Mouse (Mus musculus): Measurements from ENCODE around the gene Sh3bgrl3. TPM values are rescaled to one million over a fixed set of nuclear protein-coding genes. Genes with fewer than 3 reads are reported as not detected.

The Sh3bgrl3 gene
- polyA plus RNA-seq, 1 experiment: 703 TPM

DNA sequence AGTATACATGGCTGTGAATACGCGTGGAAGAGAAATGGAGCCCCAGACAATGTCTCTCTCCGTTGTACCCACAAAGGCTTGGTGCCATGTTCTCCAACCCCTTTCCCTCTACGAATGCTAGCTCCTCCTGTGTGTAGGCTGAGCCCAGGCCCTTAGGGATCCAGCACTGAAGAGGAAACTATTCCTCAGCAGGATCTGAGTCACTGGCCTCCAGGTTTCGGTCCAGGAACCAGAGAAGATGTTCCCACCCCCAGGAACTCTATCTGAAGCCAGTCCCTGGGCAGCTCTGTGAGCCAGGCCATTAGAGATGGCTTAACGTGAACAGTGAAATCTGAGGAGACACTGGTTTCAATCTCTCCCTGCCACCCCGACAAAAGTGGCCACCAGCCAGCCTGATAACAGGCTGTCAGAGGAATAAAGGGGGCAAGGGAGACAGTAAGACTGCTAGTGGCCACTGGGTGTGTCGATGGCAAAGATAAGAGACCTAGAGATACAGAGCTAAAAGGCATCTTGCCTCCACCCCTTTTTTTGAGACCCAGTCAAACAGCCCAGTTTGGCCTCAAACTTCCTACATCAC lies 4.0 kb upstream of the Sh3bgrl3 start:
- H3K4me1 ChIP-seq (ENCODE audit: control insufficient read depth, insufficient read depth, low read length): peaks cover 4% of the 10 kb centered on the region
- no peak for DNase-seq
- no peak for TF ChIP-seq POLR2A (IDR thresholded peaks at IDR 0.05; ENCODE audit: borderline replicate concordance, extremely low read depth, low read depth, low read length)
- 66% methylated on average over 8 of the region's 8 CpGs for WGBS
- H3K4me3 ChIP-seq (replicated peaks; ENCODE audit: extremely low read depth, low read depth, low read length): no peak overlapping the region

DNA sequence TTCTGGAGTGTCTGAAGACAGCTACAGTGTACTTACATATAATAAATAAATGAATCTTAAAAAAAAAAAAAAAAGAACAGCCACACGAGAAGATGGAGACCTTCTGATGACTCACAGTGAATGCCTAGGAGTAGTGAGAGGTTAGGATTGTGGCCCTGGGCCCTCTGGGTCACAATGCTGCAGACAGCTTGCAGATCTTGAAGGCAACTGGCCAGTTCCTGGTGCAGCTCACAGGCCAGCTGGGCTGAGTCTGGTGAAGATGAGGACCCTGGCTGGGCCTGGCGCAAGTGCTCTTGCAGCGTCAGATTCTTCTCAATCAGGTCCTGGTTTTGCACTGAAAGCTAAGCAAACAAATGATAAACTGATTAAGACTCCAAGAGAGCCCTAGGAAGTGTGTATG lies 3.5 kb upstream of the Sh3bgrl3 start:
- H3K4me1 ChIP-seq (ENCODE audit: control insufficient read depth, insufficient read depth, low read length): peaks cover 7% of the 10 kb centered on the region
- TF ChIP-seq CTCF (IDR thresholded peaks at IDR 0.05; ENCODE audit: insufficient read depth, low read length) (no peak), POLR2A (IDR thresholded peaks at IDR 0.05; ENCODE audit: borderline replicate concordance, extremely low read depth, low read depth, low read length) (no peak)
- DNase-seq: no peak
- WGBS: 66% methylated on average over 3 of the region's 3 CpGs
- H3K4me3 ChIP-seq (replicated peaks; ENCODE audit: extremely low read depth, low read depth, low read length): no peak overlapping the region

DNA sequence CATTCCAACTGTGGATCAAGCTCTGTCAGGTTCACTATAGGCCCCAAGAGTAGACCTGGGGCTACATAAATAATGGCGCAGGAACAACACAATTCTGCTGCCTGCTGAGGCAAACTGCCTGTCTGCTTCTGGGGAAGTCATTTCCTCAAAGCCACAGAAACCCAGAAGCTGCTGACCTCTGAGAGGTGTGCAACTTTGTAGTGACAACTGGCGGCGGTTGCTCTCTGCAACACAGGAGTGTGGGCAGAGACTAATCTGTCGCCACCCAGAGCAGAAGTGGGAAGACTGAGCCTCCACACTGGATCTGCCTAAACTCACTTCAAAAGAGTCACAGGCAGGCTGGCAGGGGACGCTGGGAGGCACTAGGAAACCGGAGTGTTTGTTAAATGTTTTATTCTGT lies 893 bp upstream of the Sh3bgrl3 start:
- Histone ChIP-seq H3K4me1 (ENCODE audit: control insufficient read depth, insufficient read depth, low read length) (peaks cover 8% of the 10 kb centered on the region), H3K4me3 (replicated peaks; ENCODE audit: extremely low read depth, low read depth, low read length) (peak overlapping the region; percentile 90)
- 11% methylated on average over 6 of the region's 6 CpGs for WGBS
- DNase-seq: no peak
- peak; percentile 31; the same call in 1 of the 2 replicates for TF ChIP-seq POLR2A (IDR thresholded peaks at IDR 0.05; ENCODE audit: borderline replicate concordance, extremely low read depth, low read depth, low read length)
- TF ChIP-seq CTCF (IDR thresholded peaks at IDR 0.05; ENCODE audit: insufficient read depth, low read length): no peak

DNA sequence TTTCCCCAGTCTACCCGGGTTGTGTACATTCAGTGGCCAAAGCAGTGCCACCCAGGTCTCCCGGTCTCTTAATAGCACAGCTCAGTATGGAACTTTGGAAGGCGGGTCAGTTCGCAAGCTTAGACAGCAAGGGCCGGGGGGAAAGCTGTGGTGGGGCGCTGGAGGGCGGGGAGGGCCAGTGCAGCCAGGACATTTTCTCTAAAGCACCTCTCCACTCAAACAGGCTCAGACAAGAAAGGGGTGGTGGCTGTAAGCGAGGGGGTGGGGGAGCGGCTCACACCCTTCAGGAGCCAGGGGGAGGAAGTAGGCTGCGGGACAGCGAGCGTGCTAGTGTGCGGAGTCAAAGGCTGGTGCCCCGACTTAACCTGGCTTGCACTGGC lies 384 bp upstream of the Sh3bgrl3 start:
- TF ChIP-seq POLR2A (IDR thresholded peaks at IDR 0.05; ENCODE audit: borderline replicate concordance, extremely low read depth, low read depth, low read length) (no peak; the same call in 1 of the 2 replicates), CTCF (IDR thresholded peaks at IDR 0.05; ENCODE audit: insufficient read depth, low read length) (no peak)
- peak overlapping the region; percentile 90 for H3K4me3 ChIP-seq (replicated peaks; ENCODE audit: extremely low read depth, low read depth, low read length)
- no peak for DNase-seq
- H3K4me1 ChIP-seq (ENCODE audit: control insufficient read depth, insufficient read depth, low read length): peaks cover 13% of the 10 kb centered on the region
- WGBS: 0% methylated on average over 14 of the region's 14 CpGs

DNA sequence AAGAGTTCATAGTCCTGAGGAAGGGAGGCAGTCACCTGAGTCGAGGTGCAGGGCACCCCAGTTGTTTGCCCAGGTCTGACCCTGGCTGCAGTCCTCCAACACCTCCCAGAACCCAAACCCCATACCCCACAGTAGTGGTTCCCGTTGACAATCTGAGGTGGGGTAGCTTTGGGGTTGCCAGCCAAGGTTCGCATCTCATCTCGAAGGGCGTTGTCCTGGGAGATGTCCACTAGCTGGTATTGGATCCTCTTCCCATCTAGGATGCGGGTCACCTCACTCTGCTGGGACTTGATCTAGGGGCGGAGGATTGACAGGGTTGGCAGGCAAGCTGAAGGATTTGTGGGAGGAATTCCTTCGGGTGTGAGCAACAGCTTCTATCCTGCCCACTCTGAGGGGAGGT lies 796 bp downstream of the Sh3bgrl3 start:
- TF ChIP-seq CTCF (IDR thresholded peaks at IDR 0.05; ENCODE audit: insufficient read depth, low read length): no peak
- peak overlapping the region; percentile 95 for H3K4me3 ChIP-seq (replicated peaks; ENCODE audit: extremely low read depth, low read depth, low read length)
- H3K4me1 ChIP-seq (ENCODE audit: control insufficient read depth, insufficient read depth, low read length): peaks cover 13% of the 10 kb centered on the region
- WGBS: 36% methylated on average over 8 of the region's 8 CpGs
- no peak for DNase-seq

DNA sequence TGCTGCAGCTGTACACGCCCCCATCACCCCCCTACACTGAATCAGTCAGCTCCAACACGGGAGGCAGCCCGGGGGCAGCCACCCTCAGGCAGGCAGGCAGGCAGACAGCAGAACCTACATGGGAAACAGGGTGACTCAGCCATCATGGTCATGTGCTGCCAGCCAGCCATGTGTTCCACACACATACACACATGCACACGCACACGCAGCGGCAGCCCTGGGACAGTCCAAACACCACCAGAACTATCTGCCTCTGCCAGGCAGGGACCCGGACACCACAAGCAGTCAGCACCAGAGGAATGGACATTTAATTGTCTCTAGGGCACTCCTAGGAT lies 1.5 kb downstream of the Sh3bgrl3 start:
- WGBS: 78% methylated on average over 7 of the region's 7 CpGs
- H3K4me3 ChIP-seq (replicated peaks; ENCODE audit: extremely low read depth, low read depth, low read length): no peak overlapping the region
- DNase-seq: no peak
- H3K4me1 ChIP-seq (ENCODE audit: control insufficient read depth, insufficient read depth, low read length): peaks cover 13% of the 10 kb centered on the region
- TF ChIP-seq POLR2A (IDR thresholded peaks at IDR 0.05; ENCODE audit: borderline replicate concordance, extremely low read depth, low read depth, low read length): 0 out of 2 replicates have a peak, but pooled peaks have one; percentile 3
- TF ChIP-seq CTCF (IDR thresholded peaks at IDR 0.05; ENCODE audit: insufficient read depth, low read length): no peak

DNA sequence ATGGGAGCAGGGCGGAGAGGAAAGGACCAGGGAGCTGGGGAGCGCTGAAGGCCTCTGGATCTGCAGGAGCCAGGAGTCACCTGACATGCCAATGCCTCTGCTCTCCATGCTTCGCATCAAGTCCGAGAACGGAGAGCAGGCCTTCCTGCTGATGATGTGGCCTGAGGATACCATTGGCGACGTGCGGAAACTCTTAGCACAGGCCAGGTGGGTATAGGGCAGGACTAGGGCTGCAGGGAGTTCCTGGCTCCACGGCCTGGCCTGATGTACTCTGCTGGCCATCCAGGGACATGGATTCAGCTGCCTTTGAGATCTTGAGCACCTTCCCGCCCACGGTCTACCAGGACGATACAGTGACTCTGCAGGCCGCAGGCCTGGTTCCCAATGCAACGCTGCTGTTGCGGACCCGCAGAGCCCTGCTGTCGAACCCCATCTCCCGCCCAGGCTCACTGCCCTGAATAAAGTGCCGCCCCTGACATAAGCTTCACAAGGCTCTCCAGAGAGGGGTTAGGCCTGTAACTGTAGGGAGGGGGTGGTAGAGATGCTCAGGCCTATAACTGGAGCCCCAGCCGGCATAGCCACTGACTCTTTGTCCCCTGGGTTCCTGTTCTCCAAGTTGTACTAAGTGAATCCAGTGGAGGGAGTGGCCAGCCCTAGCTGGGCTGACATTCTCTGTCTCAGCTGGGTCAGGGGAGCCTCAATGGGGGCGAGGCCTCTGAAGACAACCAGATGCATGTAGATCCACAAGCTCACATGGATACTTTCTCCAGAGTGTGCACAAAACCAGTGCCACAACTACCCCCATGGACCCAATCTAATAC lies 2.1 kb downstream of the Sh3bgrl3 start:
- H3K4me3 ChIP-seq (replicated peaks; ENCODE audit: extremely low read depth, low read depth, low read length): no peak overlapping the region
- H3K4me1 ChIP-seq (ENCODE audit: control insufficient read depth, insufficient read depth, low read length): peaks cover 13% of the 10 kb centered on the region
- no peak for TF ChIP-seq CTCF (IDR thresholded peaks at IDR 0.05; ENCODE audit: insufficient read depth, low read length)
- 0 out of 2 replicates have a peak, but pooled peaks have one; percentile 10 for TF ChIP-seq POLR2A (IDR thresholded peaks at IDR 0.05; ENCODE audit: borderline replicate concordance, extremely low read depth, low read depth, low read length)
- 89% methylated on average over 21 of the region's 21 CpGs for WGBS
- DNase-seq: no peak

DNA sequence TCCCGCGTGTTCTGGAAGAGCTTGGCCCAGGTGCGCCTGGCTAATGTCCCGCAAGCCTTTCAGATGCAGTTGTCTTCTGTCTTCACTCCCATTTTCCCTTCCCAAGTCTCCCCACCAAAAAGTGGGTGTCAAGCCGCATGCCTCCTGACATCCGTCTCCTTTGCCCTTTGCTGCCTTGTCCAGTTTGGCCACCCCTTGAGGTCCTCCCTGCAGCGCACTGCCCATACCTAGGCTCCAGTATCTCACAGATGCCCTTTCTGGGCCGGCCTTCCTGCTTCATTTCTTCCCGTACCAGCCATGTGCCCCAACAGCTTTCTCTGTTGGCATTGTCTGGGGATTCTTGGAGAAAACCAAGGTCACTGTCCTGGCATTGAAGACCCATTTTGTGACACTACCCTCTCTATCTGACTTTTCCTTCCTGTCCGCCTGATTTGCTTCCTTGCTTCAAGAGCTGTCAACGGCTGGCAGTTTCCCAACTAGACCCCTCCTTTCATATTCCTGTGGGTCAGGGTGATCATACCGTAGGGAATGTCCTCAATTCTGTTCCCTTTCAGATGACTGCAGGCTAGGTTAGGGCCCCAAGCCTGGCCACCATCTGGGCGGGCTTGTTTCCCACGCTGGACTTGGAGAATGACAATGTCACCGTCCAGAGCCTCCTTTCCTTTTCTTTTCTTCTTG lies 3.1 kb downstream of the Sh3bgrl3 start:
- no peak for TF ChIP-seq CTCF (IDR thresholded peaks at IDR 0.05; ENCODE audit: insufficient read depth, low read length)
- TF ChIP-seq POLR2A (IDR thresholded peaks at IDR 0.05; ENCODE audit: borderline replicate concordance, extremely low read depth, low read depth, low read length): no peak
- no peak overlapping the region for H3K4me3 ChIP-seq (replicated peaks; ENCODE audit: extremely low read depth, low read depth, low read length)
- H3K4me1 ChIP-seq (ENCODE audit: control insufficient read depth, insufficient read depth, low read length): peaks cover 13% of the 10 kb centered on the region
- no peak for DNase-seq
- 76% methylated on average over 15 of the region's 15 CpGs for WGBS

DNA sequence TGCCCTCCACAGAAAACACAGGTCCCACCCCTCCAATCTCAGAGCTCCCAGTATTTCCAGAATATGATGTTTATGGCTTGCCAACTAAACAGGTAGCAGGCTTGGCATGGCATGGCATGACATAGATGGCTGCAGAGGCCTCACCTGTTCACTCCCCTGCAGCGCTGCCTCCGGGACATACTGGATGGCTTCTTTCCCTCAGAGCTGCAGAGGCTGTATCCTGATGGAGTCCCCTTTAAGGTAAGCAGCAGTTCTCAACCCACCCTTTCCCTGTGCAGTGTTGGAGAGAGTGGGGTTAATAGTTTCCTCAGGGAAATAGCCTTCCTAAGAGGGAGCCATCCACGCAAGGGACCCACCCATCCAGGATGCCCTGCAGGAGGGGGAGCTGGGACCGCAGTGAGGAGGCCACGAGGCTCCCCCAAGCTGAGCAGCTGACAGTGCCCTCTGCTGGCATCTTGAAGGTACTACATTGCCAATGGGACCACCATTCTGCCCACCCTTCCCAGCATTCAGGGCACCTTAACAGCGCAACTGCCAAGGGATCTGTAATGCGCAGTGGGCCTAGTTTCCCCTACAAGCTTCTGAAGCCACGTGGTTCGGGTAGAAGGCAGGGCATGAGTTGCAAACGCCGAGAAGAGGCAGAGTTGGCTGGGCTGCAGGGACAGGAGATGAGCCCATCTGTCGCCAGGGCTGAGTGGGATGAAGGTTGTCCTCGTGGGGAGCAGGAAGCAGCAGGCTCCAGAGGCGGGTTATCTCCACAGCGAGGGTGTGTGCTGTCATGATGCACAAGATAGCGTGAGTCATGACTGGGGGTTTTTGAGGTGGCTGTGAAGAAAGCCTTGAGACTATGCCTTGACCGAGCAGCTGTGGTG lies 4.7 kb downstream of the Sh3bgrl3 start:
- Histone ChIP-seq H3K4me1 (ENCODE audit: control insufficient read depth, insufficient read depth, low read length) (peaks cover 13% of the 10 kb centered on the region), H3K4me3 (replicated peaks; ENCODE audit: extremely low read depth, low read depth, low read length) (peak overlapping the region; percentile 7)
- DNase-seq: peak; percentile 42
- WGBS: 19% methylated on average over 17 of the region's 17 CpGs
- TF ChIP-seq POLR2A (IDR thresholded peaks at IDR 0.05; ENCODE audit: borderline replicate concordance, extremely low read depth, low read depth, low read length): no peak; the same call in 1 of the 2 replicates
- peak; percentile 94 for TF ChIP-seq CTCF (IDR thresholded peaks at IDR 0.05; ENCODE audit: insufficient read depth, low read length)
